Comparison of ENCODE assay signal across 9 mouse cellular contexts in the genomic region with DNA sequence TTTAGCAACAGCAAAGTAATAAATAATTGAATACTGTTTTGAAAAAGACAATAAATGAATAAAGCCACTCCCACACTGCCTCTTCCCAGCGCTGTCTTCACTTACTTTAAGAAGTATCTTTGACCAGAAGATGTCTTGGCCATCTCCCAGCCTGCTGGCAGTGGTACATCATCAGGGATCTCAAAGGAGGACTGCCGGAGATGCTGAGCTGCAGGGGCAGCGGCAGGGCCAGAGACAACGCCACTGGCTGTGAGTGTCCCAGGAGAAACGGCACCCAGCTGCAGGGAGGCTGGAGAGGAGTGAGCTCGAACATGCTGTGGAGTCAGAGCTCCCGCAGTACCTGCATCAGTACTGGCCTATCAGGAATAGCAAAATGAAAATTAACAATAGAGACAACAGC. TPM values are rescaled to one million over a fixed set of nuclear protein-coding genes. Genes with fewer than 3 reads are reported as not detected.
A peak's percentile ranks its signal among the peaks of the same experiment; 100 is the strongest.
DNase-seq lines count a peak whose midpoint lies in the region; ATAC-seq and TF ChIP-seq lines count a peak whose summit lies in the region.
"Had no signal": no experiment of that assay in that cellular context is flagged by ENCODE, and none has a peak within 500 bp of the region (broad histone marks: within the 10 kb centered on the region; RNA-seq: fewer than 3 reads in every experiment).

No protein-coding gene starts in this region.

- peaks cover 34% of the 10 kb centered on the region for H3K36me3 ChIP-seq in heart, adult 2 months (ENCODE audit: control insufficient read depth, insufficient read depth, low read length)
- peaks cover 3% of the 10 kb centered on the region; the same call in 1 of the 2 replicates for H3K36me3 ChIP-seq in hindbrain, embryonic 12.5 days
- peaks cover 13% of the 10 kb centered on the region; the same call in 1 of the 2 replicates for H3K36me3 ChIP-seq in stomach, embryonic 15.5 days

- no peaks in the 10 kb centered on the region; the same call in none of the 2 replicates for H3K79me2 ChIP-seq in heart, adult 2 months (replicated peaks; ENCODE audit: control insufficient read depth, insufficient read depth, low read length)

- H3K4me3 ChIP-seq in heart, adult 2 months: no peak overlapping the region; the same call in 1 of the 2 replicates
- H3K4me3 ChIP-seq in hindbrain, embryonic 12.5 days: no peak overlapping the region
- no peak overlapping the region for H3K4me3 ChIP-seq in stomach, embryonic 15.5 days (replicated peaks)

- no peaks in the 10 kb centered on the region for H3K9me3 ChIP-seq in hindbrain, embryonic 12.5 days (replicated peaks)
- no peaks in the 10 kb centered on the region for H3K9me3 ChIP-seq in stomach, embryonic 15.5 days

- no peak for TF ChIP-seq POLR2A in heart, adult 2 months (IDR thresholded peaks at IDR 0.05; ENCODE audit: insufficient read depth, low read depth, low read length)

- intact Hi-C loops in heart, adult 2 months (cut with DNase I): loop anchor here (5.0 to 10.0 kb wide), 7 partner anchors 39 to 237 kb away; partner anchors contain the start of genes Birc2, Cep126, Cfap300 and Tmem123

- peak overlapping the region; percentile 29; the same call in 1 of the 2 replicates for H3K4me2 ChIP-seq in hindbrain, embryonic 12.5 days (replicated peaks)
- peak overlapping the region; percentile 37 for H3K4me2 ChIP-seq in stomach, embryonic 15.5 days

- peak; percentile 15 to 34 for DNase-seq in heart, adult 2 months
- DNase-seq in heart, adult 8-10 months (ENCODE audit: low spot score): no peak
- DNase-seq in ovary, adult 18-20 months (ENCODE audit: low spot score): peak; percentile 5
- no peak for DNase-seq in ovary, postnatal 36 days (ENCODE audit: low spot score)
- no peak for DNase-seq in urinary bladder, postnatal 14 days (ENCODE audit: low spot score)

- H3K27me3 ChIP-seq in heart, adult 2 months (ENCODE audit: control insufficient read depth, insufficient read depth, low read length): no peaks in the 10 kb centered on the region
- no peaks in the 10 kb centered on the region for H3K27me3 ChIP-seq in hindbrain, embryonic 12.5 days
- no peaks in the 10 kb centered on the region for H3K27me3 ChIP-seq in stomach, embryonic 15.5 days (replicated peaks)

- ATAC-seq in hindbrain, embryonic 12.5 days (ENCODE audit: low FRiP score): no peak
- no peak for ATAC-seq in stomach, embryonic 15.5 days (ENCODE audit: insufficient read depth, low FRiP score, low read depth)
- ATAC-seq in inflammation-experienced regulatory T-cells, adult 6 months: no peak

- WGBS in heart, adult 2 months: 53% methylated on average over 7 of the region's 7 CpGs
- WGBS in hindbrain, embryonic 12.5 days: 48% methylated on average over 7 of the region's 7 CpGs
- 54% methylated on average over 7 of the region's 7 CpGs for WGBS in stomach, embryonic 15.5 days

- no peak for TF ChIP-seq EP300 in heart, adult 2 months (IDR thresholded peaks at IDR 0.05; ENCODE audit: insufficient read depth, low read depth, low read length)

- H3K4me1 ChIP-seq in heart, adult 2 months (ENCODE audit: control insufficient read depth, insufficient read depth, low read length): peaks cover 4% of the 10 kb centered on the region
- H3K4me1 ChIP-seq in hindbrain, embryonic 12.5 days: peaks cover 3% of the 10 kb centered on the region
- H3K4me1 ChIP-seq in stomach, embryonic 15.5 days: peaks cover 3% of the 10 kb centered on the region; the same call in 1 of the 2 replicates

- H3K27ac ChIP-seq in heart, adult 2 months: no peak overlapping the region
- no peak overlapping the region for H3K27ac ChIP-seq in hindbrain, embryonic 12.5 days
- no peak overlapping the region for H3K27ac ChIP-seq in stomach, embryonic 15.5 days
- H3K27ac ChIP-seq: macrophage had no signal

- TF ChIP-seq CTCF in heart, adult 2 months (IDR thresholded peaks at IDR 0.05): no peak

- no peak overlapping the region for H3K9ac ChIP-seq in heart, adult 2 months (ENCODE audit: low read depth, low read length)
- H3K9ac ChIP-seq in hindbrain, embryonic 12.5 days: no peak overlapping the region
- no peak overlapping the region for H3K9ac ChIP-seq in stomach, embryonic 15.5 days

RNA-seq across cellular contexts. Expression of gene Yap1, which starts 3.0 kb away (rescaled TPM):
- 10 to 100 TPM; 70.7 to 71.9 TPM for total RNA-seq in heart, adult 2 months (2021)
- 37.9 and 51.1 TPM in 2 replicates for polyA plus RNA-seq in heart, adult 2 months (2012; rRNA removed)
- 10 to 100 TPM; 68.5 to 92.9 (median 77.7) TPM for total RNA-seq in heart, adult 8-10 months (2022)
- 32.1 and 35.6 TPM in 2 replicates for polyA plus RNA-seq in hindbrain, embryonic 12.5 days (2016; fragmentation: Nextera tagmentation; extraction: Ambion mirVana)
- polyA plus RNA-seq in stomach, embryonic 15.5 days (2015; fragmentation: Nextera tagmentation; extraction: Ambion mirVana): 29.4 and 29.7 TPM in 2 replicates
- polyA plus RNA-seq in inflammation-experienced regulatory T-cells, adult 6 months (2017; shearing (Covaris generic)): not detected

RNA-seq across cellular contexts. Expression of gene Cfap300, which starts 41.3 kb away (rescaled TPM):
- under 1 TPM; 0.55 to 0.70 TPM for total RNA-seq in heart, adult 2 months (2021)
- 0.73 and 0.76 TPM in 2 replicates for polyA plus RNA-seq in heart, adult 2 months (2012; rRNA removed)
- total RNA-seq in heart, adult 8-10 months (2022): 1 to 10 TPM in 1 of 4 experiments, under 1 TPM in 3; 0.27 to 1.0 (median 0.89) TPM
- polyA plus RNA-seq in hindbrain, embryonic 12.5 days (2016; fragmentation: Nextera tagmentation; extraction: Ambion mirVana): 15.7 and 18.8 TPM in 2 replicates
- 8.5 and 10.7 TPM in 2 replicates for polyA plus RNA-seq in stomach, embryonic 15.5 days (2015; fragmentation: Nextera tagmentation; extraction: Ambion mirVana)
- polyA plus RNA-seq in inflammation-experienced regulatory T-cells, adult 6 months (2017; shearing (Covaris generic)): under 1 TPM in 2 of 3 experiments, not detected in 1; 0.30 to 0.61 TPM
- polyA plus RNA-seq: macrophage had no signal

Comparison
In these comparisons a context has a peak if more than half of its experiments do, and no peak if none do; other contexts are left out.
1. DNase-seq: peak in heart, adult 2 months (2 of 2) and ovary, adult 18-20 months (single experiment); none in heart, adult 8-10 months (single experiment), ovary, postnatal 36 days (single experiment) and urinary bladder, postnatal 14 days (single experiment).
2. RNA of gene Yap1, which starts 3.0 kb away (polyA plus RNA-seq): 37.9 to 51.1 TPM in heart, adult 2 months, 32.1 to 35.6 TPM in hindbrain, embryonic 12.5 days and 29.4 to 29.7 TPM in stomach, embryonic 15.5 days; not detected in inflammation-experienced regulatory T-cells, adult 6 months; every median in the first group is over 10 times any median in the second.